Mouse (Mus musculus) liver, adult 2 months (tissue): ENCODE results near the gene Klhl22. TPM values are rescaled to one million over a fixed set of nuclear protein-coding genes. Genes with fewer than 3 reads are reported as not detected.

Source experiments
- DNase-seq: peaks from one replicate; pipeline ENCODE4 v3.0.0-alpha.2; 2011; ENCODE audit warnings: low read depth, low spot score; ENCODE audit errors: extremely low read depth
- H3K27ac ChIP-seq: fragments of 200-500 bp; replicated peaks from 2 replicates; pipeline ENCODE4 v1.5.1; 2012; ENCODE audit warnings: low read depth, mild to moderate bottlenecking, control low read depth, inconsistent platforms, low read length; ENCODE audit not compliant: insufficient read depth
- H3K27me3 ChIP-seq: fragments of 200-500 bp; 2 replicates; pipeline ENCODE4 v1.6.1; 2012; ENCODE audit warnings: mild to moderate bottlenecking, moderate library complexity, low read length, inconsistent platforms; ENCODE audit not compliant: control insufficient read depth, insufficient read depth
- H3K36me3 ChIP-seq: fragments of 200-500 bp; 2 replicates; pipeline ENCODE4 v1.6.1; 2012; ENCODE audit warnings: low read length, inconsistent platforms; ENCODE audit not compliant: control insufficient read depth, insufficient read depth
- H3K4me1 ChIP-seq: fragments of 200-500 bp; 2 replicates; pipeline ENCODE4 v1.6.1; 2011; ENCODE audit warnings: low read length; ENCODE audit not compliant: control insufficient read depth, insufficient read depth
- H3K4me3 ChIP-seq: fragments of 200-500 bp; 2 replicates; pipeline ENCODE4 v1.5.1; 2011; ENCODE audit warnings: low read depth, mild to moderate bottlenecking, control low read depth, low read length, moderate library complexity; ENCODE audit not compliant: insufficient read depth
- H3K79me2 ChIP-seq: fragments of 200-500 bp; 2 replicates; pipeline ENCODE4 v1.6.1; 2012; ENCODE audit warnings: inconsistent platforms, mild to moderate bottlenecking, low read length, moderate library complexity; ENCODE audit not compliant: control insufficient read depth, insufficient read depth
- H3K9ac ChIP-seq: fragments of 200-500 bp; 2 replicates; pipeline ENCODE4 v1.6.1; 2012; ENCODE audit warnings: low read depth, mild to moderate bottlenecking, control low read depth, inconsistent platforms, low read length
- CTCF ChIP-seq: fragments of 200-500 bp; IDR thresholded peaks from 2 replicates; pipeline ENCODE4 v1.5.1; 2011; ENCODE audit warnings: low read depth, low read length, control low read depth
- POLR2A ChIP-seq: fragments of 200-500 bp; IDR thresholded peaks from 2 replicates; pipeline ENCODE4 v1.6.1; 2011; ENCODE audit warnings: low read length, control low read depth; ENCODE audit not compliant: insufficient read depth; ENCODE audit errors: extremely low read depth
- WGBS: fragments of 180-500 bp; shearing (Covaris S2); methylation state at CpG from one replicate; pipeline ENCODE4 v1.1.7; 2018; 5-methylcytosine and 5-hydroxymethylcytosine counted together
- polyA plus RNA-seq: library from polyadenylated mRNA; depleted of rRNA; stranded (reverse); fragments of >200 nt; gene quantifications from 2 replicates; pipeline ENCODE4 v1.2.3, GENCODE M21; 2012
- total RNA-seq: library from RNA; depleted of rRNA; stranded (reverse); fragments of >200 nt; gene quantifications from 2 replicates; pipeline ENCODE4 v1.2.3, GENCODE M21; 2014

Gene Klhl22
- total and polyA plus RNA-seq, 2 experiments = 10.2 to 28.2 TPM

DNA sequence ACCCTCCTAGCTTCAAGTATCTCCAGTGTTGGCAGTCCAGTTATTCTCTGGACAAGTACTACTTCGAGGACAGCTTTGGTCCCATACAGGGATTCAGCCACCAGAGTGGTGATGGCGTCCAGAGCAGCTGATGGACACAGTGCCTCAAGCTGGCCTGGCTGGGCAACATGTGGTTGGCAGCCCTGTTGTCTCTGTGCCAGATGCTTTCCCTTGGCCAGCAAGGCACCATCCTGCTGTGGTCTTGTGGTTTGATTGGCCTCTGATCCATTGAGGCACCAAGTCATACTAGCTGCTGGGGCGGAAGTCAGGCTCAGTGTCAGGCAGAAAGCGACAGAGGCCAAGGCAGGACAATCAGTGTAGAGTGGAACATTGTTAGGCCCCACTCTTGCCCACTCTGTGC lies 49.7 kb downstream of the Klhl22 start:
- no peak overlapping the region for H3K4me3 ChIP-seq
- H3K27ac ChIP-seq = no peak overlapping the region
- no peak for TF ChIP-seq POLR2A
- no peak for TF ChIP-seq CTCF
- no peaks in the 10 kb centered on the region for H3K79me2 ChIP-seq
- peaks cover 4% of the 10 kb centered on the region; the same call in 1 of the 2 replicates for H3K4me1 ChIP-seq
- no peak for DNase-seq
- H3K36me3 ChIP-seq = no peaks in the 10 kb centered on the region
- 85% methylated on average over 4 of the region's 4 CpGs for WGBS
- H3K27me3 ChIP-seq = peaks cover 30% of the 10 kb centered on the region
- H3K9ac ChIP-seq = no peak overlapping the region

DNA sequence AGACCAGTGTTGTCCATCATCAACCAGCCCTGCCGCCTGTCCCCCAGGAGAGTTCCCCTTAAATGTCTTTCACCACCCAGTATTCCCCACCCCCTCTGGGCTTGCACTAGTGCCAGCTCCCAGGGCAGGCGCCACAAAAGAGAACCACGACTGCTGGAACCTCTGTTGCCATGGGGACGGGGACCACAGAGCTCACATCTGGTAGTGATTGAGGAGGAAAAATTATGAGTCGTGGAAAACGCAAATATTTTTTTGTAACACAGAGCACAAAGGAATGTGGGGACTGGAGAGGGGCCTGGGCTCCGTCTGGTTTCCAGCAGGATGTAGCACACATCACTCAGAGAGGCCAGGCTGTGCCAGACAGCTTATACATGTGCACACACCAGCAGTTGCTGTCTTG lies 50.3 kb downstream of the Klhl22 start:
- no peak for TF ChIP-seq CTCF
- TF ChIP-seq POLR2A = no peak
- 69% methylated on average over 7 of the region's 7 CpGs for WGBS
- Histone ChIP-seq H3K4me3 (no peak overlapping the region), H3K27me3 (peaks cover 26% of the 10 kb centered on the region), H3K27ac (no peak overlapping the region), H3K79me2 (no peaks in the 10 kb centered on the region), H3K4me1 (no peaks in the 10 kb centered on the region; the same call in 1 of the 2 replicates), H3K36me3 (no peaks in the 10 kb centered on the region), H3K9ac (no peak overlapping the region)
- DNase-seq = no peak

- TF ChIP-seq POLR2A (no peak), CTCF (peak; percentile 11; the same call in 1 of the 2 replicates)
- Histone ChIP-seq H3K36me3 (no peaks in the 10 kb centered on the region), H3K9ac (no peak overlapping the region), H3K79me2 (no peaks in the 10 kb centered on the region), H3K4me3 (no peak overlapping the region), H3K4me1 (peaks cover 7% of the 10 kb centered on the region; the same call in 1 of the 2 replicates), H3K27me3 (peaks cover 6% of the 10 kb centered on the region), H3K27ac (no peak overlapping the region)
- WGBS = 5% methylated on average over 5 of the region's 5 CpGs
- peak; percentile 52 for DNase-seq
These were observed 52.7 kb downstream of the Klhl22 start for GRCm38 (mm10) chr16:17812120-17812519.

DNA sequence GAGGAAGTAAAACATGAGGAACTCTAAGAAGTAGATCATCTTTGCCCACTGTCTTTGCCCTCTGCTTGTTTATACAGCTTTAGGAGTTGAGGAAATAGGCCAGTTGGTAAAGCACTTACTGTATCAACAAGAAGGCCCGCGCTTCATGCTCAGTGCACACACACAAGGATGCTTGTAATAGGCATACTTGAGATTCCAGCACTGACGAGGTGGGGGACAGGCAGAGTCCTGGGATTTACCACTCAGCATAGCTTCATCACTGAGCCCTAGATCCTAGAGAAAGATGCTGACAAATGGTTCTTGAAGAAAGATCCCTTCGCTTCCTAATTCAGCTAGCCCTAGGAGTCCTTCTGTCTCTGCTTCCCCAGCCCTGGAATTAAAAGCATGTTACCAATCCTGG lies 53.8 kb downstream of the Klhl22 start:
- 73% methylated on average over 4 of the region's 4 CpGs for WGBS
- DNase-seq = no peak
- H3K36me3 ChIP-seq = no peaks in the 10 kb centered on the region
- H3K27me3 ChIP-seq = no peaks in the 10 kb centered on the region
- TF ChIP-seq CTCF = no peak
- TF ChIP-seq POLR2A = no peak
- no peak overlapping the region for H3K27ac ChIP-seq
- no peak overlapping the region for H3K9ac ChIP-seq
- peaks cover 7% of the 10 kb centered on the region; the same call in 1 of the 2 replicates for H3K4me1 ChIP-seq
- H3K4me3 ChIP-seq = no peak overlapping the region
- no peaks in the 10 kb centered on the region for H3K79me2 ChIP-seq

DNA sequence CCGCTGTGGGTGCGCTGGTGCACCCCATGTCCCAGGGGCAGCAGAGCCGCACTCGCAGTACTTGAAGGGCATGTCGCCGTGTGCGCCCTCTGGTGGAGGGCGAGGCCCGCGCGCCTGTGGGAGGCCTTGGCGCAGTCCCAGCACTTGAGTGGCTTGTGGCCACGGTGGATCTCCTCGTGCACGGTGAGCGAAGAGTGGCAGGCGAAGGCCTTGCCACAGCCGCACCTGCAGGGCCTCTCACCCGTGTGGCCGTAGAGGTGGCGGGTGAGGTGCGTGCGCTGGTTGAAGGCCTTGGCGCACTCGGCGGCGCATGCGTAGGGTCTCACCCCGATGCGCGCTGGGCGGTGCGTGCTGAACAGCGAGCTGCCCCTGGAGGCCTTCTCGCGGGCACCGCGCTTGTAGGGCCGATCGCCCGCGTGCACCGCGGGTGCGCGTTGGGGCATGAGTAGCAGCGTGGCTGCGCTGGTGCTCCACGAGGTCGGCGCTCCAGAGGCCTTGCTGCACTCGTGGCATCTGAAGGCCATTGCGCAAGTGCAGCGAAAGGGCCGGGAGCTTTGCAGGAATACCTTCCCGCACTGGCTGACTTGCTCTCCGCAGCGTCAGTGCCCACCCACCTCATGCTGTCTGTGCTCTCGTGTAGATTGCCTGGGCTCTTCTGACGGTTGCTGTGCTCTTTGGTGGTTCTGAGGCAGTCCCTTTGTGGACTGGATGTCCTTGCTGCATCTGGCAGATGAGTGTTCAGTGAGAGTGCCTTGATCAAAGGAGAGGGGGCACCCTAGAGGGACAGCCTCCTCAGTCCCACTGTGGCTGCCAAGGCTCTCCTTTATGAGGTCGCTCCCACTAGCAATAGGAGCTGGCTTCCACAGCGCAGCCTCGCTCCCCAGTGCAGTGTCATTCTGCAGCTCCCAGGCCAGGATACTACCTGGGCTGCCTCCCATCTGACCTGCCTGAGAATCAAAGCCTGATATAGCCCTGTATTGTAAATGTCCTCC lies 56.3 kb downstream of the Klhl22 start:
- Histone ChIP-seq H3K4me3 (peak overlapping the region; percentile 54), H3K27me3 (no peaks in the 10 kb centered on the region), H3K79me2 (no peaks in the 10 kb centered on the region), H3K9ac (peak overlapping the region; percentile 35), H3K4me1 (peaks cover 7% of the 10 kb centered on the region; the same call in 1 of the 2 replicates), H3K36me3 (no peaks in the 10 kb centered on the region), H3K27ac (no peak overlapping the region)
- TF ChIP-seq CTCF (peak; percentile 92), POLR2A (no peak)
- WGBS = 5% methylated on average over 62 of the region's 63 CpGs
- DNase-seq = peak; percentile 54
